Mouse (Mus musculus) embryonic facial prominence, embryonic 14.5 days (tissue): ENCODE results near the gene Sct. TPM values are rescaled to one million over a fixed set of nuclear protein-coding genes. Genes with fewer than 3 reads are reported as not detected.

Experiments used
- ATAC-seq: fragments of 200-750 bp; cut with Nextera tagmentation; 2 replicates; pipeline ENCODE4 v1.8.0; 2017; ENCODE audit warnings: low read depth, moderate number of reproducible peaks, moderate TSS enrichment
- DNase-seq: peaks from one replicate; pipeline ENCODE4 v3.0.0-alpha.2; 2015; ENCODE audit warnings: low spot score
- H3K27ac ChIP-seq: fragments of 300-500 bp; sonication (generic); replicated peaks from 2 replicates; pipeline ENCODE4 v1.5.1; 2014; ENCODE audit warnings: low read depth, mild to moderate bottlenecking, low read length, moderate library complexity
- H3K27me3 ChIP-seq: fragments of 300-500 bp; sonication (generic); replicated peaks from 2 replicates; pipeline ENCODE4 v1.6.1; 2014; ENCODE audit warnings: low read length; ENCODE audit not compliant: control insufficient read depth, insufficient read depth
- H3K36me3 ChIP-seq: fragments of 300-500 bp; sonication (generic); 2 replicates; pipeline ENCODE4 v1.6.1; 2014; ENCODE audit warnings: low read length, mixed read lengths; ENCODE audit not compliant: control insufficient read depth, insufficient read depth
- H3K4me1 ChIP-seq: fragments of 300-500 bp; sonication (generic); 2 replicates; pipeline ENCODE4 v1.6.1; 2014; ENCODE audit warnings: antibody characterized with exemption, low read length; ENCODE audit not compliant: control insufficient read depth, insufficient read depth
- H3K4me2 ChIP-seq: fragments of 300-500 bp; sonication (generic); 2 replicates; pipeline ENCODE4 v1.6.1; 2014; ENCODE audit warnings: low read depth, mild to moderate bottlenecking, low read length, moderate library complexity, mixed read lengths
- H3K4me3 ChIP-seq: fragments of 300-500 bp; sonication (generic); 2 replicates; pipeline ENCODE4 v1.5.1; 2014; ENCODE audit warnings: low read depth, mild to moderate bottlenecking, low read length
- H3K9ac ChIP-seq: fragments of 300-500 bp; sonication (generic); 2 replicates; pipeline ENCODE4 v1.6.1; 2014; ENCODE audit warnings: low read depth, mild to moderate bottlenecking, low read length, moderate library complexity, mixed read lengths
- H3K9me3 ChIP-seq: fragments of 300-500 bp; sonication (generic); 2 replicates; pipeline ENCODE4 v1.6.1; 2016; ENCODE audit warnings: low read length; ENCODE audit not compliant: control insufficient read depth
- WGBS: fragments of 180-500 bp; shearing (Covaris S2); extraction: QIAGEN DNeasy Blood & Tissue Kit; methylation state at CpG from one replicate; pipeline ENCODE4 v1.1.7; 2014; 5-methylcytosine and 5-hydroxymethylcytosine counted together
- polyA plus RNA-seq: library from polyadenylated mRNA; unstranded; fragments of >200 nt; fragmentation: Nextera tagmentation; extraction: Ambion mirVana; gene quantifications from 2 replicates; pipeline ENCODE4 v1.2.1, GENCODE M21; 2014

The Sct gene
- polyA plus RNA-seq, 1 experiment from 2014 or later: 13.8 TPM

GRCm38 (mm10) chr7:141315974-141316373, 37.0 kb upstream of the Sct start:
- DNase-seq (no peak), ATAC-seq (no peak)
- H3K9ac ChIP-seq: no peak overlapping the region
- no peak overlapping the region for H3K4me2 ChIP-seq
- no peaks in the 10 kb centered on the region for H3K4me1 ChIP-seq
- no peak overlapping the region for H3K4me3 ChIP-seq
- H3K36me3 ChIP-seq: peaks cover 97% of the 10 kb centered on the region
- H3K27me3 ChIP-seq: no peaks in the 10 kb centered on the region
- 68% methylated on average over 5 of the region's 5 CpGs for WGBS
- no peak overlapping the region for H3K27ac ChIP-seq
- no peaks in the 10 kb centered on the region for H3K9me3 ChIP-seq

- WGBS: 89% methylated on average over 8 of the region's 8 CpGs
- Histone ChIP-seq H3K4me3 (no peak overlapping the region), H3K4me1 (no peaks in the 10 kb centered on the region), H3K9ac (no peak overlapping the region), H3K27ac (no peak overlapping the region), H3K4me2 (no peak overlapping the region), H3K27me3 (no peaks in the 10 kb centered on the region), H3K36me3 (peaks cover 97% of the 10 kb centered on the region), H3K9me3 (no peaks in the 10 kb centered on the region)
- ATAC-seq (no peak), DNase-seq (no peak)
Measured at GRCm38 (mm10) chr7:141315076-141315475, 36.1 kb upstream of the Sct start.

GRCm38 (mm10) chr7:141314416-141314815, 35.5 kb upstream of the Sct start:
- Histone ChIP-seq H3K9me3 (no peaks in the 10 kb centered on the region), H3K9ac (no peak overlapping the region), H3K27ac (no peak overlapping the region), H3K27me3 (no peaks in the 10 kb centered on the region), H3K36me3 (peaks cover 97% of the 10 kb centered on the region), H3K4me3 (no peak overlapping the region), H3K4me2 (no peak overlapping the region), H3K4me1 (no peaks in the 10 kb centered on the region)
- DNase-seq (no peak), ATAC-seq (no peak)
- WGBS: 87% methylated on average over 2 of the region's 2 CpGs

- Histone ChIP-seq H3K9ac (no peak overlapping the region), H3K27ac (no peak overlapping the region), H3K9me3 (no peaks in the 10 kb centered on the region), H3K4me2 (no peak overlapping the region), H3K4me3 (no peak overlapping the region), H3K27me3 (no peaks in the 10 kb centered on the region), H3K4me1 (no peaks in the 10 kb centered on the region), H3K36me3 (peaks cover 95% of the 10 kb centered on the region)
- WGBS: 89% methylated on average over 4 of the region's 4 CpGs
- ATAC-seq: no peak
- no peak for DNase-seq
Measured at GRCm38 (mm10) chr7:141304537-141304936, 25.6 kb upstream of the Sct start.

GRCm38 (mm10) chr7:141302702-141303268, 23.9 kb upstream of the Sct start:
- no peak for DNase-seq
- ATAC-seq: no peak
- WGBS: 76% methylated on average over 1 of the region's 1 CpGs
- peaks cover 84% of the 10 kb centered on the region for H3K36me3 ChIP-seq
- H3K4me2 ChIP-seq: no peak overlapping the region
- no peak overlapping the region for H3K4me3 ChIP-seq
- no peak overlapping the region for H3K9ac ChIP-seq
- H3K9me3 ChIP-seq: no peaks in the 10 kb centered on the region
- no peak overlapping the region for H3K27ac ChIP-seq
- H3K27me3 ChIP-seq: no peaks in the 10 kb centered on the region
- H3K4me1 ChIP-seq: no peaks in the 10 kb centered on the region

GRCm38 (mm10) chr7:141301386-141301785, 22.5 kb upstream of the Sct start:
- Histone ChIP-seq H3K9ac (no peak overlapping the region), H3K4me2 (no peak overlapping the region), H3K36me3 (peaks cover 78% of the 10 kb centered on the region), H3K4me1 (no peaks in the 10 kb centered on the region), H3K9me3 (no peaks in the 10 kb centered on the region), H3K4me3 (no peak overlapping the region), H3K27me3 (no peaks in the 10 kb centered on the region), H3K27ac (no peak overlapping the region)
- no peak for ATAC-seq
- DNase-seq: no peak
- 98% methylated on average over 9 of the region's 9 CpGs for WGBS

- H3K36me3 ChIP-seq: peaks cover 56% of the 10 kb centered on the region
- no peak overlapping the region for H3K27ac ChIP-seq
- H3K9me3 ChIP-seq: no peaks in the 10 kb centered on the region
- WGBS: 93% methylated on average over 8 of the region's 8 CpGs
- H3K4me3 ChIP-seq: no peak overlapping the region
- no peak overlapping the region for H3K9ac ChIP-seq
- ATAC-seq (no peak), DNase-seq (no peak)
- H3K27me3 ChIP-seq: peaks cover 21% of the 10 kb centered on the region
- H3K4me2 ChIP-seq: no peak overlapping the region
- H3K4me1 ChIP-seq: no peaks in the 10 kb centered on the region
Measured at GRCm38 (mm10) chr7:141299175-141299574, 20.2 kb upstream of the Sct start.

- WGBS: 76% methylated on average over 3 of the region's 3 CpGs
- DNase-seq: no peak
- Histone ChIP-seq H3K9ac (no peak overlapping the region), H3K27ac (no peak overlapping the region), H3K4me2 (no peak overlapping the region), H3K27me3 (peaks cover 32% of the 10 kb centered on the region), H3K4me1 (0 out of 2 replicates have a peak, but pooled peaks cover 4% of the 10 kb centered on the region), H3K36me3 (peaks cover 45% of the 10 kb centered on the region), H3K9me3 (no peaks in the 10 kb centered on the region), H3K4me3 (no peak overlapping the region)
- ATAC-seq: no peak
Measured at GRCm38 (mm10) chr7:141297926-141298650, 19.2 kb upstream of the Sct start.

- Histone ChIP-seq H3K9ac (peak overlapping the region; percentile 62), H3K27ac (no peak overlapping the region), H3K4me2 (peak overlapping the region; percentile 79), H3K27me3 (peaks cover 54% of the 10 kb centered on the region), H3K4me1 (peaks cover 10% of the 10 kb centered on the region; the same call in 1 of the 2 replicates), H3K36me3 (peaks cover 14% of the 10 kb centered on the region; the same call in 1 of the 2 replicates), H3K9me3 (no peaks in the 10 kb centered on the region), H3K4me3 (peak overlapping the region; percentile 37)
- 7% methylated on average over 16 of the region's 22 CpGs for whole genome bisulfite sequencing
- no peak for ATAC-seq
- no peak for DNase-seq
Measured at GRCm38 (mm10) chr7:141294479-141294878, 15.5 kb upstream of the Sct start.
